ENCODE assay signal across 8 mouse cellular contexts in genomic region chr10:40348566-40349536, GRCm38 (mm10). TPM values are rescaled to one million over a fixed set of nuclear protein-coding genes. Genes with fewer than 3 reads are reported as not detected.
DNase-seq lines count a peak whose midpoint lies in the region; ATAC-seq and TF ChIP-seq lines count a peak whose summit lies in the region.

No protein-coding gene starts in this region.

- peak overlapping the region; percentile 95 for H3K27ac ChIP-seq in ES-E14 (ENCODE audit: insufficient read depth, low read depth, low read length, poor library complexity, severe bottlenecking)
- peak overlapping the region; percentile 99 for H3K27ac ChIP-seq in forebrain, embryonic 15.5 days (replicated peaks)

- no peak for TF ChIP-seq CTCF in lung, adult 2 months (IDR thresholded peaks at IDR 0.05; ENCODE audit: insufficient read depth, low read length)

- DNase-seq in ES-E14 (ENCODE audit: low read depth, low spot score): peak; percentile 99
- DNase-seq in cerebellum, adult 11-12 months: peak; percentile 99
- peak; percentile 98 for DNase-seq in heart, postnatal 25 days (ENCODE audit: low spot score)
- peak; percentile 97 to 98 for DNase-seq in layer of hippocampus, adult 18-20 months (ENCODE audit: low spot score in 2 of 2)
- peak; percentile 94 for DNase-seq in lung, adult 2 months
- peak; percentile 98 to 99 for DNase-seq in thymus, adult 18-20 months

- ATAC-seq in forebrain, embryonic 15.5 days (replicated peaks): peak; percentile 99
- peak; percentile 85 for ATAC-seq in neutrophil, adult 5-6 weeks (ENCODE audit: extremely low read depth, insufficient number of reproducible peaks, low FRiP score, poor library complexity, severe bottlenecking)

- no peaks in the 10 kb centered on the region for H3K9me3 ChIP-seq in ES-E14 (ENCODE audit: control insufficient read depth, insufficient read depth, low read depth, low read length)
- H3K9me3 ChIP-seq in forebrain, embryonic 15.5 days: no peaks in the 10 kb centered on the region

- peak overlapping the region; percentile 94 to 97 for H3K4me3 ChIP-seq in ES-E14 (ENCODE audit: insufficient read depth in 1 of 2, low read depth in 1 of 2, low read length in 2 of 2, poor library complexity in 1 of 2, severe bottlenecking in 1 of 2)
- H3K4me3 ChIP-seq in forebrain, embryonic 15.5 days: peak overlapping the region; percentile 92
- peak overlapping the region; percentile 94 for H3K4me3 ChIP-seq in lung, adult 2 months (replicated peaks; ENCODE audit: extremely low read depth, low read depth, low read length)

- peak overlapping the region; percentile 76 for H3K4me2 ChIP-seq in forebrain, embryonic 15.5 days (replicated peaks)

- peaks cover 0 to under 1% of the 10 kb centered on the region in 2 experiments; a peak in 1 of 4 replicates for H3K4me1 ChIP-seq in ES-E14 (ENCODE audit: control insufficient read depth in 2 of 2, insufficient read depth in 2 of 2, low read length in 2 of 2, poor library complexity in 1 of 2)
- peaks cover 34% of the 10 kb centered on the region for H3K4me1 ChIP-seq in forebrain, embryonic 15.5 days
- no peaks in the 10 kb centered on the region for H3K4me1 ChIP-seq in lung, adult 2 months (ENCODE audit: control insufficient read depth, insufficient read depth, low read length)

- intact Hi-C loops in heart, postnatal 25 days (cut with DNase I): loop anchor here (1.0 to 2.0 kb wide), 2 partner anchors 47 to 90 kb away; partner anchors contain the start of genes Amd1 and Gtf3c6

- in situ Hi-C loops in ES-E14 (cut with MboI; ENCODE audit: low sequenced_read_pairs in 2 of 2, unreplicated experiment in 2 of 2): no loop called here

- no peaks in the 10 kb centered on the region for H3K36me3 ChIP-seq in ES-E14 (ENCODE audit: control insufficient read depth, insufficient read depth, low read length, poor library complexity, severe bottlenecking)
- no peaks in the 10 kb centered on the region for H3K36me3 ChIP-seq in forebrain, embryonic 15.5 days

- H3K9ac ChIP-seq in ES-E14 (ENCODE audit: insufficient read depth, low read depth, low read length, poor library complexity, severe bottlenecking): peak overlapping the region; percentile 89
- H3K9ac ChIP-seq in forebrain, embryonic 15.5 days (replicated peaks): peak overlapping the region; percentile 83

- peak; percentile 85; the same call in 1 of the 2 replicates for TF ChIP-seq POLR2A in lung, adult 2 months (IDR thresholded peaks at IDR 0.05; ENCODE audit: borderline replicate concordance, extremely low read depth, low read depth, low read length)

- under 1% methylated on average over 66 of the region's 76 CpGs for WGBS in forebrain, embryonic 15.5 days
- WGBS in lung, adult 2 months: under 1% methylated on average over 76 of the region's 76 CpGs

- H3K27me3 ChIP-seq in forebrain, embryonic 15.5 days: no peaks in the 10 kb centered on the region

TF ChIP-seq in ES-E14, 5 proteins besides CTCF, POLR2A, EP300 and RAD21:
- TF ChIP-seq ZC3H11A (IDR thresholded peaks at IDR 0.05; ENCODE audit: borderline replicate concordance, low read depth, low read length) (no peak), CHD2 (IDR thresholded peaks at IDR 0.05; ENCODE audit: low read depth, low read length) (peak; percentile 82), HCFC1 (IDR thresholded peaks at IDR 0.05; ENCODE audit: borderline replicate concordance, insufficient read depth, low read length) (peak; percentile 94), MAFK (IDR thresholded peaks at IDR 0.05; ENCODE audit: insufficient read depth, low read depth, low read length) (peak; percentile 87), ZNF384 (IDR thresholded peaks at IDR 0.05; ENCODE audit: low read depth, low read length) (no peak)
TF ChIP-seq in ES-E14: peak in this region for 3.

RNA-seq across cellular contexts. Expression of gene Cdk19, which starts 9.5 kb away (rescaled TPM):
- total RNA-seq in ES-E14 (2012; rRNA removed): 6.4 and 6.5 TPM in 2 replicates
- 18.9 and 19.7 TPM in 2 replicates for polyA plus RNA-seq in forebrain, embryonic 15.5 days (2015; fragmentation: Nextera tagmentation; extraction: Ambion mirVana)
- total RNA-seq in heart, postnatal 25 days (2021): 10 to 100 TPM; 11.9 to 15.7 TPM
- total RNA-seq in layer of hippocampus, adult 18-20 months (2021): 10 to 100 TPM; 35.6 to 36.3 TPM
- 10.9 and 21.5 TPM in 2 replicates for polyA plus RNA-seq in lung, adult 2 months (2012; rRNA removed)
- total RNA-seq in neutrophil, adult 5-6 weeks (2017): 63.7 and 65.8 TPM in 2 replicates

RNA-seq across cellular contexts. Expression of gene Amd1, which starts 46.9 kb away (rescaled TPM):
- 108 and 126 TPM in 2 replicates for total RNA-seq in ES-E14 (2012; rRNA removed)
- 41.8 and 43.2 TPM in 2 replicates for polyA plus RNA-seq in forebrain, embryonic 15.5 days (2015; fragmentation: Nextera tagmentation; extraction: Ambion mirVana)
- total RNA-seq in heart, postnatal 25 days (2021): 10 to 100 TPM; 58.8 to 86.5 TPM
- 10 to 100 TPM; 91.5 to 95.0 TPM for total RNA-seq in layer of hippocampus, adult 18-20 months (2021)
- polyA plus RNA-seq in lung, adult 2 months (2012; rRNA removed): 6.2 and 14.9 TPM in 2 replicates
- total RNA-seq in neutrophil, adult 5-6 weeks (2017): 56.6 and 62.4 TPM in 2 replicates

Comparison
In these comparisons a context has a peak if more than half of its experiments do, and no peak if none do; other contexts are left out.
1. Peak in every context shown above with its lines: DNase-seq, ATAC-seq, H3K4me3 ChIP-seq and H3K27ac ChIP-seq.